Mouse (Mus musculus) spleen, adult 2 months (tissue): ENCODE results near the gene Lrtm2.

Experiments used
- CTCF ChIP-seq: fragments of 200-500 bp; IDR thresholded peaks from 2 replicates; pipeline ENCODE4 v1.5.1; 2011; ENCODE audit warnings: mild to moderate bottlenecking, inconsistent platforms; ENCODE audit not compliant: insufficient read depth, insufficient read length, insufficient replicate concordance; ENCODE audit errors: extremely low read depth
- POLR2A ChIP-seq: fragments of 200-500 bp; IDR thresholded peaks from 2 replicates; pipeline ENCODE4 v1.6.1; 2011; ENCODE audit warnings: low read depth, low read length, inconsistent platforms

DNA sequence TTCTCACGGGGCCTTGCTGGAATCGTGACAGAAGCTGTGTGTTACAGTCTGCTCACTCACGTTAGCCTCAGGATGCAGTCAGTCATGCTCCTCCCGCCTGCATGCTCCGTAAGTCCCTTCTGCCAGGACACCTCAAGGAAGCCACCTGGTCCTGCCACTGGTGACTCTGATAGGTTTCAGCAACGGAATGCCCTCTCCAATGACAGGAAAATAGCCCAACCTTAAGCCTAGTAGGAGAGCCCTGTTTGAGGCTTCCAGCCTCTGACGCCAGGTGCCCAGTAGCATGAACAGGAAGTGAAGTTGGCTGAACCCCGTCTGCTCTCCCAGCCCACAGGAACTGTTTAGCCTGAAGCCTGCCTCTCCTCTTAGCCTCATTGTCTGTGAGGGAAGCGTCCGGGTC lies 15.7 kb upstream of the Lrtm2 start:
- TF ChIP-seq POLR2A (no peak), CTCF (no peak)
